Mouse (Mus musculus) midbrain, embryonic 12.5 days (tissue): ENCODE data around the gene 2200002D01Rik. TPM values are rescaled to one million over a fixed set of nuclear protein-coding genes. Genes with fewer than 3 reads are reported as not detected.

ENCODE experiments used
- ATAC-seq: fragments of 200-750 bp; cut with Nextera tagmentation; 2 replicates; pipeline ENCODE4 v1.8.0; 2017; ENCODE audit warnings: low read depth, moderate TSS enrichment, moderate library complexity; ENCODE audit not compliant: low FRiP score
- H3K27ac ChIP-seq: fragments of 300-500 bp; sonication (generic); replicated peaks from 2 replicates; pipeline ENCODE4 v1.5.1; 2016; ENCODE audit warnings: mild to moderate bottlenecking
- H3K27me3 ChIP-seq: fragments of 300-500 bp; sonication (generic); 2 replicates; pipeline ENCODE4 v1.6.1; 2016; ENCODE audit warnings: mild to moderate bottlenecking
- H3K36me3 ChIP-seq: fragments of 300-500 bp; sonication (generic); 2 replicates; pipeline ENCODE4 v1.6.1; 2016
- H3K4me1 ChIP-seq: fragments of 300-500 bp; sonication (generic); 2 replicates; pipeline ENCODE4 v1.6.1; 2016
- H3K4me2 ChIP-seq: fragments of 300-500 bp; sonication (generic); replicated peaks from 2 replicates; pipeline ENCODE4 v1.6.1; 2016; ENCODE audit warnings: mild to moderate bottlenecking, moderate library complexity
- H3K4me3 ChIP-seq: fragments of 300-500 bp; sonication (generic); 2 replicates; pipeline ENCODE4 v1.5.1; 2016; ENCODE audit warnings: mild to moderate bottlenecking
- H3K9ac ChIP-seq: fragments of 300-500 bp; sonication (generic); replicated peaks from 2 replicates; pipeline ENCODE4 v1.6.1; 2016; ENCODE audit warnings: mild to moderate bottlenecking, moderate library complexity
- H3K9me3 ChIP-seq: fragments of 300-500 bp; sonication (generic); 2 replicates; pipeline ENCODE4 v1.6.1; 2016; ENCODE audit warnings: mild to moderate bottlenecking
- WGBS: fragments of 180-500 bp; shearing (Covaris S2); methylation state at CpG from one replicate; pipeline ENCODE4 v1.1.7; 2016; 5-methylcytosine and 5-hydroxymethylcytosine counted together
- polyA plus RNA-seq: library from polyadenylated mRNA; unstranded; fragments of >200 nt; fragmentation: Nextera tagmentation; extraction: Ambion mirVana; gene quantifications from 2 replicates; pipeline ENCODE4 v1.2.1, GENCODE M21; 2016

The 2200002D01Rik gene
- polyA plus RNA-seq, 1 experiment from 2014 or later: 2.1 TPM

DNA sequence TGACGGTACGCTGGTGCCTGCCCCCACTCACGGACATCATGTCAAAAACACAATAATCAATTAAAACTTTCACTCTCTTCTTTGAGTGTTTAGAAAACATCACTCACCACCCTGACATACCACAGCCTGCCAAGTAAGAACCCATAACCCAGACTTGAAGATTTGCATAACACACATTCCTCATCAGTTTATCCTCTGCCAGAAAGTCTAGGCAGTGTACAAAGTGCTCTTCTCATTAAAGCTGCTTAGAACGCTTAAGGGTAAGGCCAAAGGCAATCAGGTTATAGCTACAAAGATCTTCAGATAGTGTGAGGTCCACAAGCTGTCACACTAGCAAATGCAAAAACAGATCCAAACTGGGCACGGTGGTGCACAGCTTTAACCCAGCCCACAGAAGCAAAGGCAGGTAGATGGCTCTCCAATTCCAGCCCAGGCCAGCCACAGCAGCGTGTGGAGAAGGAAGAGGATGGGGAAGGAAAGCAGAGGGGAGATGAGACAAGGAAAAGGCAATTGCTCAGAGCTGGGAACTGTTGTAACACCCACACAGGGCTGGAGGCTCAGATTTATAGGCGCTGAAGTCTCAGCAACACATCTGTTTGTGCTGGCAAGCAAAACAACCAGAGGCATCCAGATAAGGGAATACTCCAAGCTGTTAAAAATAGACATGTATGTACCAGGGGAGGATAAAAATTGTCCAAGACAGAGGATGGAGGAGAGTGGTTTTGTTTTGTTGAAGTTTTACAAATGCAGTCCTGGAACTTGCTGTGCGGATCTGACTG lies 23.6 kb upstream of the 2200002D01Rik start:
- Histone ChIP-seq H3K27ac (no peak overlapping the region), H3K27me3 (no peaks in the 10 kb centered on the region), H3K4me1 (no peaks in the 10 kb centered on the region), H3K9me3 (no peaks in the 10 kb centered on the region), H3K9ac (no peak overlapping the region), H3K4me2 (no peak overlapping the region), H3K36me3 (no peaks in the 10 kb centered on the region), H3K4me3 (no peak overlapping the region)
- ATAC-seq: no peak
- 89% methylated on average over 8 of the region's 8 CpGs for WGBS

DNA sequence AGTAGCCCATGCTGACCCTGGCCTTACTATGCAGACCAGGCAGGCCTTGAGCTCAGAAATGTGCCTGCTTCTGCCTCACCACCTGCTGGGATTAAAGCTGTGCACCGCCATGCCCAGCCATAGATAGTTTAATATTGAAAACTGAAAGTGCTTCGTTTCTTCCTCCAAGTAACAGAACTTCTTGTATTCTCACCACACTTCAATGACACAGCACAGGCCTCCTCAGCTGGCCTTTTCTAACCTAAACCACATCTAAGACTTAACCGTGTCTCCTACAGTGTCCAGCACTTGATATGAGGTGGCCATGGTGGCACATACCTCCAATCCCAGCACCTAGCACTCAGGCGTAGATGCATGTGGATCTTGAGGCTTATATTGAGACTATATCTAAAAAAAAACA lies 22.2 kb upstream of the 2200002D01Rik start:
- H3K9ac ChIP-seq: no peak overlapping the region
- H3K9me3 ChIP-seq: no peaks in the 10 kb centered on the region
- H3K4me3 ChIP-seq: no peak overlapping the region
- H3K4me2 ChIP-seq: no peak overlapping the region
- H3K4me1 ChIP-seq: no peaks in the 10 kb centered on the region
- 91% methylated on average over 4 of the region's 4 CpGs for WGBS
- H3K27ac ChIP-seq: no peak overlapping the region
- ATAC-seq: no peak
- no peaks in the 10 kb centered on the region for H3K27me3 ChIP-seq
- H3K36me3 ChIP-seq: no peaks in the 10 kb centered on the region

DNA sequence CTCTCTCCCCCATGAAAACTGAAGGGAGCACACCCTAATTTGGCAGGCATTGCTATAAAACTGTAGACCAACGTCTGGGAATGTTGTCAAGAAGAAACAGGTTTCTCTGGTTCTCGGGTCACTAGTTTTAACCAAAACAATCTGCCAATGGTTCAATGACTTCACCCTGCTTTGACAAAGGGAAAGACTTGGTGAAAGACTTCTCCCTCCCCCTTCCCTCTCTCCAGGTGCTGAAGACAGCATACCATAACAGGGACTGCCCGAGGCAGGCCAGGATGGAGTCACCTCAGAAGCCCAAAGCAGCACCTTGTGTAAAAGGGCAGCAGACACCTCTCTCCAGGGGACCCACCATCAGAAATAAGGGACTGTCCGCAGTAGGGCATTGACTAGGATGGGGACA lies 18.7 kb upstream of the 2200002D01Rik start:
- H3K27ac ChIP-seq: no peak overlapping the region
- H3K4me3 ChIP-seq: no peak overlapping the region
- no peak overlapping the region for H3K4me2 ChIP-seq
- H3K4me1 ChIP-seq: no peaks in the 10 kb centered on the region
- WGBS: 65% methylated on average over 4 of the region's 4 CpGs
- H3K9ac ChIP-seq: no peak overlapping the region
- no peaks in the 10 kb centered on the region for H3K9me3 ChIP-seq
- no peaks in the 10 kb centered on the region for H3K27me3 ChIP-seq
- no peak for ATAC-seq
- no peaks in the 10 kb centered on the region for H3K36me3 ChIP-seq

DNA sequence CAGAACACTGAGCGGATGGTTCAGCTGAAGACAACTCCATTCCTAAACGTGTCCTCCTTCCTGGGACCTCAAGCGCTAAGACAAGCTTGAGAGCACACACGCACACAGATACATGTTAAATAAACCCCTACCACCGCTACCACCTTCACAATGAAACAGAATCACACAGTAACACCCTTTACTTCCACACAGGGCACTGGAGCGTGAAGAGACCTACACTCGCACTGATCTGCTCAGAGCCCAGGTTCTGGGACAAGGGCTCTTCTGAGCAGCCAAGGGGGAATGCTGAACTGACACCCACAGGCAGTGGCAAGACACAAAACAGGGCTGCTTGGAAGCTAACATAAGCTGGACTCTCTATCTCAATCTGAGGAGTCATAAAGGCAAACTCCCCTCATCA lies 17.4 kb upstream of the 2200002D01Rik start:
- no peaks in the 10 kb centered on the region for H3K36me3 ChIP-seq
- no peak overlapping the region for H3K27ac ChIP-seq
- ATAC-seq: no peak
- 77% methylated on average over 7 of the region's 7 CpGs for WGBS
- no peak overlapping the region for H3K4me2 ChIP-seq
- H3K4me1 ChIP-seq: no peaks in the 10 kb centered on the region
- H3K4me3 ChIP-seq: no peak overlapping the region
- H3K9ac ChIP-seq: no peak overlapping the region
- no peaks in the 10 kb centered on the region for H3K9me3 ChIP-seq
- no peaks in the 10 kb centered on the region for H3K27me3 ChIP-seq

DNA sequence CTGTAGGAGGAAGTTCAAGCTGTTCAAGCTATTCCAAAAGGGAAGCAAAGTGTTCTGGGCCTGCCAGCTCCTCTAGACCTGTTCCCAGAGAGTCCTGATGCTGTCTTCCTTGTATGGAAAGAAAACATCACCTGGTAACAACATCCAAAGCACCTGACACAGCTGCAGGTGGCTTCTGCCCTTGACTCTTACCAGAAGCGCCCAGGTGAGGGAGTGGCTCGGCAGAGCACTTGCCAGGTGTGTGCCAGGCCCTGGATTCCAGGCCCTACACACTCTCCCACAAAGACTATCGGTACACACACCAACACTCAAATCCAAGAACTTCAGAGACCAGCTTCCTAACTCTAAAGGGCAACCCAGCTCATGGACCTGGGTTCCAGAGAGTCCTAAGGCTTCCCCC lies 15.6 kb upstream of the 2200002D01Rik start:
- Histone ChIP-seq H3K4me3 (no peak overlapping the region), H3K9me3 (no peaks in the 10 kb centered on the region), H3K27me3 (no peaks in the 10 kb centered on the region), H3K27ac (no peak overlapping the region), H3K4me1 (peaks cover 9% of the 10 kb centered on the region), H3K9ac (no peak overlapping the region), H3K4me2 (no peak overlapping the region), H3K36me3 (no peaks in the 10 kb centered on the region)
- ATAC-seq: no peak
- 95% methylated on average over 3 of the region's 3 CpGs for WGBS

DNA sequence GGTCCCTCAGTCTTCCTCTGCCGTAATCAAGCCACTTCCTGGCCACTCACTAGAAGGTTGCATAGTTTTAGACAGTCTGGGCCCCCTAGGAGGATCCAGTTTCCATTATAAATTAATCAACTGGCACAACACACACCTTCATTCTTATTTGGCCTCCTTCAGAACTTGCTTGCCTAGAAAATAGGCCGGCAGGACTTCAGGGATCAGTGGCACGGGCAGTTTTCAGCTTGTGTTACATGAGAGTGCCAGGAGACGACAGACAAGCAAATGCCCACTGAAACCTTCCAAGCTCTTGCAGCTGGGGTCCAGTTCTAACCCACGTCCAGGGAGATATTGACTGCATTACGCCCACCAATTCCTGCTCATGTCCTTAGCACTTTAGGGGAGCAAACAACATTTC lies 13.9 kb upstream of the 2200002D01Rik start:
- 86% methylated on average over 6 of the region's 6 CpGs for WGBS
- no peaks in the 10 kb centered on the region for H3K36me3 ChIP-seq
- H3K27me3 ChIP-seq: no peaks in the 10 kb centered on the region
- ATAC-seq: no peak
- peaks cover 16% of the 10 kb centered on the region for H3K4me1 ChIP-seq
- no peak overlapping the region for H3K9ac ChIP-seq
- no peaks in the 10 kb centered on the region for H3K9me3 ChIP-seq
- no peak overlapping the region for H3K27ac ChIP-seq
- no peak overlapping the region for H3K4me3 ChIP-seq
- H3K4me2 ChIP-seq: no peak overlapping the region

DNA sequence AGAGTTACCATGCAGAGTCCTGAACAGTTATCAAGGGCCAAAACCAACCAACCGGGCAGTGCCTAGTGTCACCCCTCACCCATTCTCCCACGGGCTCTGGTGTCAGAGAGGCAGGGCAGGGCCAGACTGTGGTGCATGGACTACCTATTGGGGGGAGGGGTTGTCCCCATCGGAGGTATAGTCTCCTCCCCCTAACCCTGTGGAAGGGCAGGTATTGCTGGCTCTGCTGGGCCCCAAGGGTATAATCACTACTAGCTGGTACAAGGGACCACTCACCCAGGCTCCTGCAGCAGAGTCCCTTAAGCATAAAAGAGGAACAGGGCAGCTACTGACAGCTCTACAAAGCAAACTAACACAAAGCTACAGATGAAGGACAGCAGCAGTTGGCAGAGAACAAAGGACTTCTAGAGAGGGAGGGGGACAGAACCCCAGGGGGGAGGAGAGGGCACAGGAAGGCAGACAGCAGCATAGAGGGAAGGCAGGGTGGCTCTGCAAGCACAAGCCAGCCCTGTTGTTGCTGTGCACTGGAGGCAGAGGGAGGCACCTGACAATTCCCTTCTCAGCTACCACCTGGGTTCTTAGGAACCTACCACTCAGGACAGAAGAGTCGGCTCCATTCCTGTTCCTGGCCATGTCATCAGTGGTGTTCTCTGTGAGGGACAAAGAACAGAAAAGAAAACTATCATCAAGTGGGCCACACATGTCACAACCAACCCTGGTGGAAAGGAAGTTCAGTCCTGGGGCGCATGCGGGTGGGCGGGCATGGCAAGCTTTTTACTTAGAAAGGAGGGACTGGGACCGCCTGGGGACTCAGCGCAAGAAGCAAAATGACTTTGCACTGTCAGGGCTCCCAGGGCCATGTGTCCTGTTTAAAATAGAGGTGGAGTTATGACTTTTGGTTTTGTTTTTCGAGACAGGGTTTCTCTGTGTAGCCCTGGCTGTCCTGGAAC lies 11.8 kb upstream of the 2200002D01Rik start:
- Histone ChIP-seq H3K36me3 (no peaks in the 10 kb centered on the region), H3K9ac (no peak overlapping the region; the same call in 1 of the 2 replicates), H3K4me3 (no peak overlapping the region), H3K4me2 (no peak overlapping the region), H3K27me3 (no peaks in the 10 kb centered on the region), H3K4me1 (peaks cover 16% of the 10 kb centered on the region), H3K27ac (peak overlapping the region; percentile 36; the same call in 1 of the 2 replicates), H3K9me3 (no peaks in the 10 kb centered on the region)
- peak; percentile 77 for ATAC-seq
- WGBS: 81% methylated on average over 10 of the region's 10 CpGs

DNA sequence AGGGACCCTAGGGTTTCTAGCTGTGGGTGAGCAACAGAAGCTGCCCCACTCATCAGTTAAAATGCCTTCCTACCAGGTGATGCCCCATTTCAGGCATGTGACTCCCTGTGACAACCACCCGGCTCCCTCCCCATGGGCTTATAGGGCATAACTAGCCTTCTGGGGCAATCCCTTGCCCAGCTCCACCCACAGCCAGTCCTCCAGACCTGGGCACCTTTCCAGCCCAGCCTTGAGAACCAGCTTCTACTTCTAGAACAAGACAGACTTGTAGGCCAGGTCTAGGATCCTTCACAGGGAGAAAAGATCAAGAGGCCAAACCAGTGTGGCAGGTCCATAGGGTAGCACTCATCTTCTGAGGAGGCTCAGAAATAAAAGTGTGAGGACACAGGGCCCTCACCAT lies 9.1 kb upstream of the 2200002D01Rik start:
- Histone ChIP-seq H3K27ac (no peak overlapping the region), H3K9ac (no peak overlapping the region), H3K9me3 (no peaks in the 10 kb centered on the region), H3K4me2 (no peak overlapping the region), H3K4me1 (peaks cover 16% of the 10 kb centered on the region), H3K36me3 (no peaks in the 10 kb centered on the region), H3K4me3 (no peak overlapping the region), H3K27me3 (no peaks in the 10 kb centered on the region)
- WGBS: 82% methylated on average over 1 of the region's 1 CpGs
- no peak for ATAC-seq

DNA sequence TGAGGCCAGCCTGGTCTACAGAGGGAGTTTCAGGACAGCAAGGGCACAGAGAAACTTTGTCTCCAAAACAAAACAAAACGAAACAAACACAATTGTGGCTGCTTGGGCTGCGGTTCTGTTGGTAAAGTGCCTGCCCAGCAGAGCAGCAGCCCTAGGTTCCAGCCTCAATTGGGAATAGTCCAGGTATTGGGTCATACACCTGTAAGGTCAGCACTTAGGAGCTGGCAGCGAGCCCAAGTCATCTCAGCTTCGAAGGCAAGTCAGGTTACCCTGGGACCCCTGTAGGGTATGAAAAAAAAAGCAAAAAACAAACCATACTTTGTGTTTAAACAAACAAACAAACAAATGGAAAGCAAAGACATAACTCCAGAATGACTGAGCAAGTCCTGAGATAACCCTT lies 7.6 kb upstream of the 2200002D01Rik start:
- WGBS: 84% methylated on average over 4 of the region's 4 CpGs
- Histone ChIP-seq H3K9me3 (no peaks in the 10 kb centered on the region), H3K4me1 (peaks cover 16% of the 10 kb centered on the region), H3K27ac (no peak overlapping the region), H3K27me3 (no peaks in the 10 kb centered on the region), H3K4me2 (no peak overlapping the region), H3K4me3 (no peak overlapping the region), H3K36me3 (no peaks in the 10 kb centered on the region), H3K9ac (no peak overlapping the region)
- ATAC-seq: no peak

DNA sequence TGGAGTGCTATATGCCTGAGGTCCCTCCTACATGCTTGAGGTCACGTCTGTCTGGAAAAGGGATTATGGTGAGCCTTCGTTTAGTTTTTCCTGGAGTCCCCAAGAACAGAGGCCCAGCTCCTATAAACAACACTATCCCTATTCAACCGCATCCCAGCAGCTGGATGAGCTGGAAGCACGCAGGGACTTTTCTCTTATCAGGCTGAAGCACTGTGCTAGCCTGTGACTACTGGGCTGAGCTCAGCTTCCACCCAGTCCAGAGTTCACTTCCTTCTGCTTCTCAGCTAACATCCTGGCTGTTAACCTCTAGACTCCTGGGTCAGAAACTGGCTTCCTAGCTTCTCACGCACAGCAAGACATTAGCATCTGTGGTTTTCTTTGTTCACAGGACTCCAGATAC lies 5.6 kb upstream of the 2200002D01Rik start:
- H3K4me2 ChIP-seq: no peak overlapping the region
- peaks cover 7% of the 10 kb centered on the region; the same call in 1 of the 2 replicates for H3K4me1 ChIP-seq
- WGBS: 51% methylated on average over 5 of the region's 5 CpGs
- no peak overlapping the region for H3K9ac ChIP-seq
- ATAC-seq: no peak
- no peak overlapping the region for H3K4me3 ChIP-seq
- H3K27ac ChIP-seq: no peak overlapping the region
- no peaks in the 10 kb centered on the region for H3K36me3 ChIP-seq
- H3K9me3 ChIP-seq: no peaks in the 10 kb centered on the region
- peaks cover 3% of the 10 kb centered on the region for H3K27me3 ChIP-seq

DNA sequence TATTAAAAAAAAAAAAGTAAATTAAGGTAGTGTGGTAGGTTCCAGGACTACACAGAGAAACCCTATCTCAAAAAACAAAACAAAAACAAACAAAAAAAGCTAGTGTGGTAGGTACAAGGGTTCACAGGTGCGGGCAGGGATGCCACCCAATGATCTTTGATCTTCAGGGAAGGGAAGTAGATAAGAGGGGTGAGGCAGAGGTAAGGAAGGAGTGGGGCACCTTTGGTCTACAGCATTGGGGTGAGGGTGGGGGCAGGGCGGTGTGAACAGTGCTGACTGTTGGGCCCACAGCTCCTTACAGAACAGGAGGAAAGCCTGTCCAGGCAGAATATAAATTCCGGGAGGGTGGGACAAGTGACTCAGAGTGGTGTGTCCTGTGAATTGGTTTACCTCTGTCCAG lies 2.9 kb upstream of the 2200002D01Rik start:
- no peak overlapping the region for H3K4me3 ChIP-seq
- 80% methylated on average over 3 of the region's 3 CpGs for WGBS
- peaks cover 14% of the 10 kb centered on the region for H3K4me1 ChIP-seq
- no peaks in the 10 kb centered on the region for H3K9me3 ChIP-seq
- H3K27ac ChIP-seq: no peak overlapping the region
- H3K9ac ChIP-seq: no peak overlapping the region
- no peak overlapping the region for H3K4me2 ChIP-seq
- H3K36me3 ChIP-seq: peaks cover 4% of the 10 kb centered on the region; the same call in 1 of the 2 replicates
- H3K27me3 ChIP-seq: peaks cover 25% of the 10 kb centered on the region
- ATAC-seq: no peak

DNA sequence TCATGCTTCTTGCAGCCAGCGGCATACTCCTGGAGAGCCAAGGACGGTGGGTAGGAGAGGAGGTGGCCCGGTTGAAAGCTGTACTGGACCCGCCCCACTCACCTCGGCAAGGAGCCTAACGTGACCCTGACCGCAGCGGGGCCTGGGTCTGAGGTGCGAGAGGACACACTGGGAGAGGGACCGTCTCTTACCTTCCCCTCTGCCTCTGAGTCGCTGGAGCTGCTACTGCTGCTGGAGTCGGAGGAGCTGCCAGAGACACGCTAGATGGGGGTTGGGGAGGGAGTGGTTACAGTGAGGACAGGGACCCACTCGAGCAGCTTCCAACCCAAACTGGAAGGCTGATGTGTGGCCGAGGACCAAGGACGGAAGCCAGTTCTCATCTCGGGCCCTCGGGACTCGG lies 560 bp downstream of the 2200002D01Rik start:
- H3K4me2 ChIP-seq: peak overlapping the region; percentile 44
- peaks cover 14% of the 10 kb centered on the region for H3K4me1 ChIP-seq
- no peak overlapping the region; the same call in 1 of the 2 replicates for H3K9ac ChIP-seq
- H3K36me3 ChIP-seq: peaks cover 26% of the 10 kb centered on the region
- WGBS: 12% methylated on average over 19 of the region's 19 CpGs
- H3K9me3 ChIP-seq: no peaks in the 10 kb centered on the region
- peaks cover 25% of the 10 kb centered on the region for H3K27me3 ChIP-seq
- no peak overlapping the region for H3K27ac ChIP-seq
- H3K4me3 ChIP-seq: peak overlapping the region; percentile 21
- ATAC-seq: peak; percentile 39; the same call in 1 of the 2 replicates
